Mouse (Mus musculus) heart, postnatal 36 days (tissue): ENCODE measurements around the gene Igf1r. TPM values are rescaled to one million over a fixed set of nuclear protein-coding genes. Genes with fewer than 3 reads are reported as not detected.

Experiments used
- DNase-seq, 2 experiments: peaks; one replicate each; pipeline ENCODE4 v3.0.0; 2021 to 2022
- intact Hi-C: fragments of 180-260 bp; cut with DNase I; formaldehyde crosslinking; loops from one replicate; pipeline ENCODE4 v1.15.1; 2025
- total RNA-seq, 2 experiments: library from RNA; stranded (reverse); gene quantifications; 2 replicates each; pipeline ENCODE4 v1.2.3; 2021

Gene Igf1r
- total RNA-seq, 2 experiments from 2014 or later = 15.4 to 21.1 TPM

DNA sequence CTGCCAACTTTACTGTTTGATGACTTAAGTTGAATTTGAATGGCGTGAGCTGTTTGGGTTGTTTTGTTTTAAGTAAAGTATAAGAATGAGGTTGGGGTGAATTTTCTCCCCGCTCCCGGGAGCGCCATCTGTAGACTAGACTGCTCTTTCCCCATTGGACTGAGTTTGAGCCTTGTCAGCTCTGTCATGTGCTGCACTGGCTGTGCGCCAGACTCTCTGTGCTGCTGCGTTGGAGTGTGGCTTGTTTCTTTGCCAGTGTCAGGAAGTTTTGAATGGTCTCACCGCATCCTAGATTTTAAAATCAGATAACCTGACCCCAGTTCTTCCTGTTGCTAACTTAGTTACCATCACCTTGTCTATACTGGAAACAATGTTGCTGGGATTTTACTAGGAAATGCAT is 118.0 kb downstream of the Igf1r start:
- peak; percentile 68 to 71 for DNase-seq
- intact Hi-C loops = no loop called here

GRCm38 (mm10) chr7:68071050-68071449 is 118.4 kb downstream of the Igf1r start:
- intact Hi-C loops = no loop called here

DNA sequence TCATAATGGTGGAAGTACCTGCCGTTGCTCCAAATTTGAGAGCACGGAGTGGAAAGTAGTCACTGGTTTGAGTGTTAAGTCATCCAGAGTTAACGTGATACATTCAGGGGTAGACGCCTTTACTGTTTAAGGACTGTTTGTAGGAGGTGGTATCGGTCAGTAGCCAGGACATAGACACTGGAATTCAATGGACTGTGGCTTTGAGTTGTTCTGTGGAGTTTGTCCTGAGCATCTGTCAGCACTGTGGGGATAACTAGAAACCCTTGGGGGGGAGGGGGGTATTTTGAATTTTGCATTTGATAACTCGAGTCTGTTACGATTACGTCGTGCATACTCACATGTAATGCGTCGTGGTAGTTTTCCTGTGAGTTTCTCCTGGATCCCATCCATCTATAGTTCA is 119.1 kb downstream of the Igf1r start:
- intact Hi-C loops = no loop called here
- DNase-seq = no peak

More at GRCm38 (mm10) chr7:68071050-68071449, 118.4 kb downstream of the Igf1r start:
- DNase-seq = no peak

DNA sequence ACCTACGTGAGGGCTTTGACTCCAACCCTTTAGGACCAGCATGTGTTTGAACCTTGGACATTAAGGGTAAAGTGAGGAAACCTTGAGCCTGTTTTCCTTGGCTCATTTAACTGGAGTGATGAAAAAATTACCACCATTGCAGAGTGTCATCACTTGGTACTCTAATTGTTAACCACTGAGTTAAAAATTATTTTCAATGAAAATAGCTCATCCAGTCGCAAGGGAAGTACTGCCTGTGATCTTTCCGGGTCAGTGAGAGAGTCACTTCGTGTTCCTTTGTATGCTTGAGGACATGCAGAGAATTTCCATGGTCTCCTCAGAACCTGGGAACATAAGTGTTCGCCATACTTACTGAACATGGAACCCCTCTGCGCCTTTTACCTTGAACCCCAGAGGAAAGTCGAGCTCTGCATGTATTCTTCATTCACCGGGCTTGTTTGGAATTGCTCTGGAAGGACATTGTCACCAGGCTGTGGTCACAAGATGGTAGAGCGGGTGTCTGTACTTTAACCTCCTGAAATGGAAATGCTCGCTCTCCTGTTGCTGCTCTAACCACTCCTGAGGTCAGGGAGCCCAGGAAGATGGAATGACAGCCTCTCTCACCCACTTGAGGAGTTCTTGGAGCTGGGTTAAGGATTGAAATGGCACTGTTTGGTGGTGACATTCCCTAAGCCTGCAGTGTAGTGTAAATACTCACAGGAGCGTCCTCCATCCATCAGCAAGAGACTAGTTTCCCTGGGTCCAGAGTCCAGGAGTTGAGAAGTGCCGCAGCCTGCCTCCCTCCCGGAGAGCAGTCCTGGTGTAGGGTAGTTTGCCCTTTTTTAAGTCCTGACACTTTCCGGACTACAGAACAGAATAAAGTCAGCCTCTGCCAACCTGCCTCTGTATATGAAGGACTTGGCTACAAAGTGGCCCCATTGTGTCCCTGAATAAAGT is 120.2 kb downstream of the Igf1r start:
- DNase-seq = no peak
- intact Hi-C loops = no loop called here

GRCm38 (mm10) chr7:68073460-68073806 is 120.8 kb downstream of the Igf1r start:
- intact Hi-C loops = no loop called here
- DNase-seq = no peak

DNA sequence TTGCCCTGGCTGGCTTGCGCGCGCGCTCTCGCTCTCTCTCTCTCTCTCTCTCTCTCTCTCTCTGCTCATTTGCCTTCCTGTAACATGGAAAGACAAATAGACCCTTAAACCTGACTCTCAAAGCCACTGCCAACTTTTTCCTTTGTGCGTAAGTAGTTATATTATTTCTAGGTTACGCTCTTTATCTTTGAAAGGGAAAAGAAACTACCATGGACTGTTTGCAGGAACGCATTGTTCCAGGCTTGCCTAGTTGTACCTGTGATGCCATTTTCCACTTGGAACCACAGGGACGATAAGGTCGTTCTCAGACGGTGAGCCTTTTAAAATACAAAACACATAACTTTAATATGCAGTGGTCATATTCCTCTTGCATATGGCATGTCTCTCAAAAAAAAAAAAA is 122.1 kb downstream of the Igf1r start:
- no peak for DNase-seq
- intact Hi-C loops = no loop called here

- no peak for DNase-seq
- intact Hi-C loops = no loop called here
Measured at GRCm38 (mm10) chr7:68075401-68075800, 122.8 kb downstream of the Igf1r start.

GRCm38 (mm10) chr7:68080122-68080845 is 127.7 kb downstream of the Igf1r start:
- no peak for DNase-seq
- intact Hi-C loops = no loop called here

GRCm38 (mm10) chr7:68085338-68085737 is 132.7 kb downstream of the Igf1r start:
- intact Hi-C loops = no loop called here
- DNase-seq = peak; percentile 36 to 52

- intact Hi-C loops = loop anchor here (2.0 kb wide), 1 partner anchor 41 kb away; no protein-coding TSS in a partner anchor
- peak; percentile 24 to 42 for DNase-seq
Measured at GRCm38 (mm10) chr7:68085870-68086341, 133.3 kb downstream of the Igf1r start.

DNA sequence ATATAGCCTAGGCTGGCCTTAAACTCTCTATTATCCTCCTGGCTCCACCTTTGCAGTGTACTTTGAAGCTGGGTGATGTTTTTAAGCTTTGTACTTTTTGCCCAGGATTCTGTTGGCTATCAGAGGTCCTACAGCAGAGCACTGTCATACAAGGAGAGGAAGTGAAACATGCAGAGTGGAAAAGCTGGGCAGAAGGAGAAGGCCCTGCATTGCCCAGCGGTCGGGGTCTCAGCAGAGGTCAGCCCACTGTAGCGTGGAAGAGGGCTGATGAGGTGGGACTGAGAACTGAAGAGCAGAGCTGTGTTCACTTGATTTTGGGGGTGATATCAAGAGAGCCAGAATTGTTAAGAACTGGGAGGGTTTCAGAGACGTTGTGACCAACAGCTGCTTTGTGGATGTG is 134.9 kb downstream of the Igf1r start:
- DNase-seq = no peak
- intact Hi-C loops = loop anchor here (2.0 kb wide), 1 partner anchor 39 kb away; no protein-coding TSS in a partner anchor

GRCm38 (mm10) chr7:68088825-68089224 is 136.2 kb downstream of the Igf1r start:
- intact Hi-C loops = no loop called here
- no peak for DNase-seq

DNA sequence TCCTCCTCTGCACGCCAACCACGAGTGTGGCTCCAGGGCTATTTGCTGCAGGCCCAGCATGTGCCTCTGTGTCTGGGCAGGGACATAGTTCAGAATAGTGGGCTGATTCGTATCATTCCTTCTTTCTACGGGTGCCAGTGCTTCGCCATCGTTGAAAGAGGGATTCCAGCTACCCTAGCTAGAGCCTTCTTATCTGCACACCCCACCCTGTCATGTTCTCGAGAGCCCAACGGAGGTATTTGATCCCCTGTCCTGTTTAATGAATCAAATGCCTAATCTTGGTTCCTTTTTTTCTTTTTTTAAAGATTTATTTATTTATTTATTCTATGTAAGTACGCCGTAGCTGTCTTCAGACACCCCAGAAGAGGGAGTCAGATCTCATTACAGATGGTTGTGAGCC is 137.1 kb downstream of the Igf1r start:
- intact Hi-C loops = no loop called here
- no peak for DNase-seq

DNA sequence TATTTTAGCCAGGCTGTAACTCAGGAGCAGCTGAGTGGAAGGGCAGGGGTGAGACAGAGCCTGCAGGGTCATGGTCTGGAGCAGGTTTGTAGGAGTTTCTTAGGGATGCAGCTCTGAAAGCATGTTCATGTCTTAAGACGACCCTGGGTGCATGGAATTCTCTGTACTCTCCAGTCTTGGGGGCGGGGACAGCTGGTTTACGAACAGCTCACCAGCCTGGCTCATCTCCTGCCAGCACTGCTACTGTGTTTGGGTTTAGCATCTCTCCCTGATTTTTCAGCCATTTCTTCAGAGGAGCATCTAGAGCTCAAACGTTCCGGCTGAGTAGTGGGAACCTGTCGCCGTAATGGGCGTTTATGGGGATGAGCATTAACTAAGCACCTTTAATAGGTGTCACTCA is 137.9 kb downstream of the Igf1r start:
- intact Hi-C loops = no loop called here

GRCm38 (mm10) chr7:68092304-68092978 is 139.8 kb downstream of the Igf1r start:
- DNase-seq = no peak
- intact Hi-C loops = no loop called here

More for the DNA sequence above, 137.9 kb downstream of the Igf1r start:
- no peak for DNase-seq

DNA sequence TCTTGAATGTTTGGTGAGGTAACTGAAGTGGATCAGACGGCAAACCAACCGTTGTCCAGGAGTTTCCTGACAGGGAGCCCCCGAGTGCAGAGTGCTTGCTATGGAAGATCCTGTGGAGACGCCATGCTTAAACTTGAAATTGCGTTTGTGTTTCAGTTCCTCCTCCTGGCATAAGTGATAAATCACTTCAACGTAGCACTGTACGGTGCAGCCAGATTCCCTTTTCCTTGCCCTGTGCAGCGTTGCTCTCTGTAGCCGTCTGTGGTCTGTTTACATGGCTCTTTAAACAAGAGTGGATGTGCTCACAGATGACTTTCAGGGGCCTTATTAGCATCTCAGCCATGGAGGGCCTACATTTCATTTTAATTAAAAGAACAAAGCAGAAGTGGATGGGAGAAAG is 141.2 kb downstream of the Igf1r start:
- intact Hi-C loops = no loop called here

DNA sequence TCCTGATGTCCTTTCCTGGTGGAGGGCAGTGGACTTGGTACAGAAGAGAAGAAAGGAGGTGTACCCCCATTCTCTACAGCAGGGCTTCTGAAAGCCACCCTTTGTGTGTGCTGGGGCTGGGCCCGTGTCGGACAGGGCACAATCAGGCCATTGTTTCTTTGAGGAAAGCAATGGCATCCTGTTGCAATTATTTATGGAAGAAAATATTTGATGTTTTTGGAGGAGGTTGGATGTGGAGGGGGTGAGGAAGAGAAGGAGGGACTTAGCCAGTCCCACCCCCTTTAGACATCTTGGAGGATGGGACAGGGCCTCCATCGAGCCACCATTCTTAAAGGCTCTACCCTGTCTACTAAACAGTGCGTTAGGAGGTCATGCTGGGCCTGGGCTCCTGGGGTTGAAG is 142.9 kb downstream of the Igf1r start:
- DNase-seq = no peak
- intact Hi-C loops = no loop called here

More for the DNA sequence above, 141.2 kb downstream of the Igf1r start:
- DNase-seq = no peak

GRCm38 (mm10) chr7:68096411-68096810 is 143.8 kb downstream of the Igf1r start:
- no peak for DNase-seq

GRCm38 (mm10) chr7:68097081-68097836 is 144.6 kb downstream of the Igf1r start:
- DNase-seq = no peak
- intact Hi-C loops = no loop called here

More at GRCm38 (mm10) chr7:68096411-68096810, 143.8 kb downstream of the Igf1r start:
- intact Hi-C loops = no loop called here

- intact Hi-C loops = no loop called here
- no peak for DNase-seq
Measured at GRCm38 (mm10) chr7:68098098-68098497, 145.5 kb downstream of the Igf1r start.
